Mouse (Mus musculus): ENCODE measurements at regions not wholly inside any gene's neighbourhood (a gene's known extent, or its start where the extent isn't known, plus 50 kb on each side); places are given as distances from the start of the nearest gene placed in this dataset.
"Not testable (repeated sequence)": the region's sequence is repeated elsewhere in the genome, so short reads cannot be mapped to it uniquely, and the experiment has no call there.

DNA sequence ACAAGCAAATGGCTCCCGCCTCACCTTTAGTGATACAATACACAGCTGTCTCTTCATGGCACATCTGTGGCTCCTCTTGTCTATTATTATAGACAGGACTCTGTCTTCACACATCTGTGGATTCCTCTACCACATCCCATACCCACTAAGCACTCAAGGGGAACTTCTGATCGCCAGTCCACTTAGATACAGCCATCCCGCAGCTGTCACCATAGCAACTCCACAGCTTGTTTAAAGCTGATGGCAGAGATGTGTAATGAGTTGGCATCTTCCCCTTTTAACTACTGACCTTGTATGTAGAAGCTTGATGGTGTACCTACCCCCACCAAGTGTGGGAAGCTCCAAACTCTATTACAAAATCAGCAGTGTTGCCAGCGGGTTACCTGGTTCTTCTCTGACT is 109.5 kb upstream of the Pfn2 start:
- no peak for DNase-seq (ENCODE audit: low read depth in 1 of 2, low spot score in 2 of 2)

GRCm38 (mm10) chr3:57963965-57964364 is 116.1 kb upstream of the Pfn2 start:
- DNase-seq (ENCODE audit: low read depth in 1 of 2, low spot score in 2 of 2) = no peak

DNA sequence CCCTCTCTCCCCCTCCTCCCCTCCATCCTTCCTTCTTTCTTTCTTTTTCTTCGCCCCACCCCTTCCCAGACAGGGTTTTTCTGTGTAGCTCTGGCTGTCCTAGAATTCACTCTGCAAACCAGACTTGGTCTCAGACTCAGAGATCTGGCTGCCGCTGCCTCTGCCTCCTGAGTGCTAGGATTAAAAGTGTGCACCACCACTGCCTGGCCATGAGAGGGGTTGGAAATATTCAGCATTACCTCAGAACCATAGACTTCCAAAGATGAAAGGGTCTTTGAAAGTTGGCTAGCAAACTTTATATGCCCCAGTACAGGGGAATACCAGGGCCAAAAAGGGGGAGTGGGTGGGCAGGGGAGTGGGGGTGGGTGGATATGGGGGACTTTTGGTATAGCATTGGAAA is 122.7 kb upstream of the Pfn2 start:
- DNase-seq (ENCODE audit: low read depth in 1 of 2, low spot score in 2 of 2) = not testable (repeated sequence)

- no peak for DNase-seq (ENCODE audit: low read depth in 1 of 2, low spot score in 2 of 2)
Measured at GRCm38 (mm10) chr3:57972469-57973245, 124.8 kb upstream of the Pfn2 start.

- no peak for DNase-seq (ENCODE audit: low read depth in 1 of 2, low spot score in 2 of 2)
Measured at GRCm38 (mm10) chr3:57973546-57973945, 125.7 kb upstream of the Pfn2 start.

DNA sequence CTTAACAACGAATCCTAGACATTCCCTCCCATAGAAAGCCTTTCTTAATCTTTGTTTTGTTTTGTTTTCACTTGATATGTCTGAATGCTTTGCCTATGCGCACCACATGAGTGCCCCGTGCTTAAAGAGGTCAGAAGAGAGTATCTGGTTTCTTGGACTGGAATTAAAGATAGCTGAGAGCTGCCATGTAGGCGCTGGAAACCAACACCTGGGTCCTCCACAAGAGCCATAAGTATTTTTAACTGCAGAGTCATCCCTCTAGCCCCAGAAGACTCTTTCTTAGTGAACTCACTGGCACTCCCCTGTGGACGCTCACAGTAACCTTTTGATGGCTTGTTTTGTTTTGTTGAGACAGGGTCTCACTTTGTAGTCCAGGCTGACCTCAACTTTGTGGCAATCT is 127.5 kb upstream of the Pfn2 start:
- DNase-seq (ENCODE audit: low read depth in 1 of 2, low spot score in 2 of 2) = no peak

DNA sequence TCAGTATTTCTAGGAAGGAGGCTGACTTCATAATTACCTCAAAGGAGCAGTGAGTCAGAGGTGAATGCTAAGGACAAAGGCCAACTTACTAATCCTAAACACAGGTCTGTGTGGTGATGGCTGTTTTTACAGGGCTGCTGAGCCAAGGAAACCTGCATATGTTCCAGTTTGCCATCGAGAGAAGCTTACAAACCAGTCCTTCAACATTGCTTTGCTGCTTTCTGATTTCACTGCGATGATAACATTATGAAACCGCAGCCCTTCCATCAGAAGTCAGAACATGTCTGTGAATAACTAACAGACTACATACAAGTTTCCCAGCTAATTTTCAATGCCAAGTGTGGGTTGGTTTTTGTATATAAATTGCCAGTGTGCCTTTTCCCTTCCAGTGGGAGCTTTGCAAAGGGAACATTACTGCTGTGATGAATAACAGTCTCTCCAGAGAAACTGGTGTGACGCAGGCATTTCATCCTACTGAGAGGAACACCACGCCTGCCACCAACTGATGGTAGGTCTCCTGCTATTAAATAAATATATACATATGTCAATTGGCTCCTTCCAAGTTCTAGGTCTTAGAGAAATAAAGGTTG is 128.9 kb upstream of the Pfn2 start:
- DNase-seq (ENCODE audit: low read depth in 1 of 2, low spot score in 2 of 2) = no peak

- DNase-seq (ENCODE audit: low read depth in 1 of 2, low spot score in 2 of 2) = no peak
Measured at GRCm38 (mm10) chr3:57988175-57988574, 140.3 kb upstream of the Pfn2 start.

- DNase-seq (ENCODE audit: low read depth in 1 of 2, low spot score in 2 of 2) = no peak
Measured at GRCm38 (mm10) chr3:57990738-57991137, 142.9 kb upstream of the Pfn2 start.

DNA sequence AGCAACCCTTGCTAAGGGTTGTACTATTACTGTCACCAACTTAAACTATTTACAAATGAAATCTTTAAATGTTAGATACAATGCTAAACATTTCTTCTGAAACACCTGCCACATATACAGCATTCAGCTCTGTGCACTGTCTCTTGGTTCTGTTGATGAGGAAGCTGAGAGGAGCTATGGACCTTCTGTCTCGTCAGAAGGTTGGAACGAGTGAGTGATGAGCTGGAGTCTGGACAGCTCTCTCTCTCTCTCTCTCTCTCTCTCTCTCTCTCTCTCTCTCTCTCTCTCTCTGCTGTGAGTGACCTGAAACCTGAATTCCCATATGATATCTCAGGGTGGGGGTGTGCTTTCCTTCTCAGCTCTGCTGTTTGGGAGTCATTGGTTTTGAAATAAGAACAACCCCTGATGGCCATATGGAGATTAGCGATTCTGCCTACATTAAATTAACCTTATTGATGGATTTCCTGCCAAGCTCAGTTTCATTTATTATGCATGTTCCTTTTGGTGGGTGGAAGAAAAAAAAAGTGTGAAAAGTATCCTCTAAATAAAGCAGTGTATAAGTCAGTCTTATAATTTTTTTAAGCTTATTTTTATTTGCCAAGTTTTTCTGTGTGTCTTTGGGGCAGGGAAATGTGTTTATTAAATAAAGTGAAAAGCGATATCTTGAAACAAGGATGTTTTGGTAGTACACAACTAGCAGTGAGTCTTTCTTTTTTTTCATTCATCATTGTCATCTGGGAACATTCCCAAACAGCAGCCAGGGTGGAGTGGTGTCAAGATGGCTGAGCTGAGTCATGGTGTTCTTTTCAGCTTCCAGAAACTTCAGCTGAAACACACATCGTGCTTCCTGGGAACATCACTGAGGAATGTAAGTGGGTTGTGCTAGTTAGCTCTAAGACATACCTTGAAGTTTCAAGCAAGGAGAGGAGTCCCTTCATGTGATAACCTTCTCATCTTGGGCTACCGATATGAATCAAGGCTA is 150.5 kb upstream of the Pfn2 start:
- DNase-seq (ENCODE audit: low read depth in 1 of 2, low spot score in 2 of 2) = no peak

GRCm38 (mm10) chr3:58002792-58003574 is 155.1 kb upstream of the Pfn2 start:
- DNase-seq (ENCODE audit: low read depth in 1 of 2, low spot score in 2 of 2) = no peak

- DNase-seq (ENCODE audit: low read depth in 1 of 2, low spot score in 2 of 2) = no peak
Measured at GRCm38 (mm10) chr3:58024750-58025392, 177.0 kb upstream of the Pfn2 start.

- no peak for DNase-seq (ENCODE audit: low read depth in 1 of 2, low spot score in 2 of 2)
Measured at GRCm38 (mm10) chr3:58049618-58050017, 201.7 kb upstream of the Pfn2 start.

DNA sequence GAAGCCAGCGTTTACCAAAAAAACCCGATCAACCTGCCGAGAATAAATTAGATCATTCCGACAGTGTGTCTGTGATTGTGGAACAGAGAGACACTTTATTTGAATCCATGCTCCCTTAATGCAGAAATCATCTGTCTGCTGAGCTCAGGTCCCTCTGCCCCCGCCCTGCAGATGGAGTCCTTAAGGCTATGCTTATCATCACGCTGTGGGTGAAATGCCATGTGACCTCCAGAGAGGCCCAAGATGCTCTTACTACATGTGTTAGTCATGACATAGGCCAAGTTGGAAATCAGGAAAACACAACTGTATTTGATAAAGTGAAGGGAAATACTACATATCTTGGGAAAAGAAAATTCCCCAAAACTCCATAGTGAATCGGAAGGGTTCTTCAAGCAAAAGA is 206.8 kb upstream of the Pfn2 start:
- no peak for DNase-seq (ENCODE audit: low read depth in 1 of 2, low spot score in 2 of 2)

DNA sequence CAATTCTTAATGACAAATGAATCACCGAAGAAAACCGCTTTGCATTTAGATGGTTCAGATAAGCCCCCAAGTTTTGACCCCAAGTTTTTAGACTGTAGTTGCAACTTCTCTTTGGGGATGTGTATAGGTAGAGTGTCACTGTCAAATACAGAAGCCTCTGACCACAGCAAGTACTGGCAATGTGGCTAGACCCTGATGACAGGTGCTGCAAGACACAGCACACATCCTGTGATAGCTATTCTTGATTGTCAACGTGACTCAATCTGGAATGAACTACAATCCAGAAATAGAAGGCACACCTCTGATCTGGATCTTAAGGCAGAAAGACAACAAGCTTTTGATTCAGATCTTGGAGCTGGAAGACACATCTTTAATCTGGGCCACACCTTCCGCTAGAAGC is 207.3 kb upstream of the Pfn2 start:
- DNase-seq (ENCODE audit: low read depth in 1 of 2, low spot score in 2 of 2) = no peak

GRCm38 (mm10) chr3:58056191-58057063 is 208.5 kb upstream of the Pfn2 start:
- DNase-seq (ENCODE audit: low read depth in 1 of 2, low spot score in 2 of 2) = no peak

DNA sequence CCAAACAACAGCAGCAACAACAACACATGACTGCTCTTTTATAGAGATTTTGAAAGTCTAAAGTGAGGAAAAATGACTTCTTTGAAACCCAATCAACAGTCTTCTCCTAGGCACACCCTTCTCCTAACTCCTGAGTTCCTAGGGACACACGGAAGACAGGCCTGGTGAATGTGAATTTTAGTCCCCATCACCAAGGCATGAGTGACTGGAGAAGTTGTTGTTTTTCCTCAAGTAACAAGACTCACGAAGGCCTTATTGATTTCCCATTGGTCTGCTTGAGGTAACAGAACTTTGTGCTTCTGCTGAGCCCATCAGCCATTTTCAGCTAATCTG is 209.2 kb upstream of the Pfn2 start:
- DNase-seq (ENCODE audit: low read depth in 1 of 2, low spot score in 2 of 2) = no peak

- DNase-seq (ENCODE audit: low read depth in 1 of 2, low spot score in 2 of 2) = no peak
Measured at GRCm38 (mm10) chr3:58058134-58058533, 210.3 kb upstream of the Pfn2 start.

GRCm38 (mm10) chr3:58063852-58064549 is 216.1 kb upstream of the Pfn2 start:
- no peak for DNase-seq (ENCODE audit: low read depth in 1 of 2, low spot score in 2 of 2)
